Mouse (Mus musculus) ES-Bruce4 (cell line): ENCODE results near the gene Ext2. TPM values are rescaled to one million over a fixed set of nuclear protein-coding genes. Genes with fewer than 3 reads are reported as not detected.

Experiments
- H3K27ac ChIP-seq: 2 replicates; pipeline ENCODE4 v1.5.1; 2012; ENCODE audit warnings: low read length, inconsistent platforms; ENCODE audit not compliant: insufficient read depth
- H3K27me3 ChIP-seq: 2 replicates; pipeline ENCODE4 v1.6.1; 2012; ENCODE audit warnings: mild to moderate bottlenecking, low read length, inconsistent platforms; ENCODE audit not compliant: control insufficient read depth, poor library complexity, insufficient read depth, severe bottlenecking
- H3K36me3 ChIP-seq: 2 replicates; pipeline ENCODE4 v1.6.1; 2012; ENCODE audit warnings: inconsistent platforms, mild to moderate bottlenecking, low read length, moderate library complexity; ENCODE audit not compliant: control insufficient read depth, poor library complexity, insufficient read depth, severe bottlenecking
- H3K4me1 ChIP-seq: one replicate; pipeline ENCODE4 v1.8.1; 2011; ENCODE audit warnings: low read length; ENCODE audit not compliant: control insufficient read depth, insufficient read depth
- H3K4me3 ChIP-seq: 2 replicates; pipeline ENCODE4 v1.5.1; 2011; ENCODE audit warnings: low read depth, mild to moderate bottlenecking, low read length
- H3K9ac ChIP-seq: 2 replicates; pipeline ENCODE4 v1.6.1; 2012; ENCODE audit warnings: low read depth, mild to moderate bottlenecking, inconsistent platforms; ENCODE audit not compliant: poor library complexity, severe bottlenecking
- H3K9me3 ChIP-seq: replicated peaks from 2 replicates; pipeline ENCODE4 v1.6.1; 2012; ENCODE audit warnings: mild to moderate bottlenecking, low read length, inconsistent platforms; ENCODE audit not compliant: control insufficient read depth, poor library complexity, insufficient read depth, severe bottlenecking
- CTCF ChIP-seq: IDR thresholded peaks from one replicate; pipeline ENCODE4 v1.8.1; 2011; ENCODE audit warnings: low read depth, low read length
- EP300 ChIP-seq: IDR thresholded peaks from 2 replicates; pipeline ENCODE4 v1.6.1; 2011; ENCODE audit warnings: low read depth, low read length; ENCODE audit not compliant: insufficient read depth
- POLR2A ChIP-seq: IDR thresholded peaks from one replicate; pipeline ENCODE4 v1.8.1; 2011; ENCODE audit warnings: low read length; ENCODE audit not compliant: insufficient read depth
- polyA plus RNA-seq: library from polyadenylated mRNA; stranded (reverse); fragments of >200 nt; gene quantifications from 2 replicates; pipeline ENCODE4 v1.2.4, GENCODE M21; 2011; ENCODE audit warnings: low read depth; ENCODE audit not compliant: missing spikeins, insufficient read depth, insufficient read length

Gene Ext2
- polyA plus RNA-seq, 1 experiment: 32.8 TPM

- Histone ChIP-seq H3K4me1 (no peaks in the 10 kb centered on the region), H3K9ac (no peak overlapping the region), H3K4me3 (no peak overlapping the region), H3K27me3 (no peaks in the 10 kb centered on the region), H3K36me3 (no peaks in the 10 kb centered on the region), H3K9me3 (no peaks in the 10 kb centered on the region), H3K27ac (no peak overlapping the region)
- TF ChIP-seq CTCF (no peak), POLR2A (no peak), EP300 (no peak)
These were observed 16.6 kb upstream of the Ext2 start for GRCm38 (mm10) chr2:93838931-93839330.

GRCm38 (mm10) chr2:93836232-93836785, 13.9 kb upstream of the Ext2 start:
- Histone ChIP-seq H3K9ac (no peak overlapping the region), H3K4me3 (no peak overlapping the region), H3K36me3 (no peaks in the 10 kb centered on the region), H3K27me3 (no peaks in the 10 kb centered on the region), H3K4me1 (no peaks in the 10 kb centered on the region), H3K9me3 (peaks cover 10% of the 10 kb centered on the region; the same call in 1 of the 2 replicates), H3K27ac (no peak overlapping the region)
- no peak for TF ChIP-seq POLR2A
- TF ChIP-seq EP300: peak; percentile 58; the same call in 1 of the 2 replicates

GRCm38 (mm10) chr2:93835596-93835995, 13.2 kb upstream of the Ext2 start:
- no peak overlapping the region for H3K4me3 ChIP-seq
- no peak overlapping the region for H3K9ac ChIP-seq
- H3K9me3 ChIP-seq: peaks cover 10% of the 10 kb centered on the region; the same call in 1 of the 2 replicates
- H3K27me3 ChIP-seq: no peaks in the 10 kb centered on the region
- no peak overlapping the region for H3K27ac ChIP-seq
- TF ChIP-seq CTCF (no peak), EP300 (no peak), POLR2A (no peak)
- H3K36me3 ChIP-seq: no peaks in the 10 kb centered on the region
- no peaks in the 10 kb centered on the region for H3K4me1 ChIP-seq

GRCm38 (mm10) chr2:93823519-93823918, 1.2 kb upstream of the Ext2 start:
- Histone ChIP-seq H3K36me3 (no peaks in the 10 kb centered on the region), H3K9me3 (peaks cover 7% of the 10 kb centered on the region; the same call in 1 of the 2 replicates), H3K9ac (no peak overlapping the region), H3K27me3 (no peaks in the 10 kb centered on the region), H3K27ac (no peak overlapping the region), H3K4me3 (no peak overlapping the region), H3K4me1 (no peaks in the 10 kb centered on the region)
- TF ChIP-seq EP300: no peak
- no peak for TF ChIP-seq POLR2A
- peak; percentile 57 for TF ChIP-seq CTCF

- Histone ChIP-seq H3K9me3 (no peaks in the 10 kb centered on the region), H3K27ac (no peak overlapping the region), H3K4me1 (no peaks in the 10 kb centered on the region), H3K36me3 (no peaks in the 10 kb centered on the region), H3K9ac (no peak overlapping the region), H3K27me3 (no peaks in the 10 kb centered on the region), H3K4me3 (no peak overlapping the region)
- TF ChIP-seq POLR2A: no peak
- TF ChIP-seq CTCF: no peak
- TF ChIP-seq EP300: no peak
These were observed 4.6 kb downstream of the Ext2 start for GRCm38 (mm10) chr2:93817791-93818190.

- no peaks in the 10 kb centered on the region for H3K27me3 ChIP-seq
- no peak overlapping the region for H3K27ac ChIP-seq
- H3K36me3 ChIP-seq: no peaks in the 10 kb centered on the region
- H3K4me1 ChIP-seq: no peaks in the 10 kb centered on the region
- H3K9ac ChIP-seq: no peak overlapping the region
- H3K4me3 ChIP-seq: no peak overlapping the region
- H3K9me3 ChIP-seq: no peaks in the 10 kb centered on the region
- TF ChIP-seq CTCF (peak; percentile 61), EP300 (no peak)
These were observed 9.0 kb downstream of the Ext2 start for GRCm38 (mm10) chr2:93813343-93813742.
